Mouse (Mus musculus): ENCODE results near the gene Pxdn.

DNA sequence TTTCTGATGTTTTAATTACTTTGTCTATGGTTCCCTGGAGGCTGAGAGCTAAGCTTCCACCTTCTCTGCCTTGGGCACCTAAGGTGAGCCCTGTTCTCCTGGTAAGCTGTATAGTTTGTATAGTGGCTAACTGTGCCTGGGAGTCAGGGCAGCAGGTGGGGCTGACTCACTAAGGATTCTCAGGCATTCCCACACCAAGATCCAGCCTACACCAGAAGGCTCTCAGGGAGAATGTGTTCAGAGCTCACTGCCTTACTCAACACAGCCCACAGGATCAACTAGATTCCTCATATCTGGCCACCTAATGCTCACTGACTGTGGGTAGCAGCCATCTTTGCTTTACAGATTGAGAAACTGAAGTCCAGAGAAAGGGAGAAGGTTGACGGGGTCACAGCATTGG is 4.5 kb upstream of the Pxdn start:
- no peak for TF ChIP-seq TAL1 (IDR thresholded peaks at IDR 0.05; ENCODE audit: low read length)
- no peak for TF ChIP-seq GATA1 (IDR thresholded peaks at IDR 0.05; ENCODE audit: low read length)

Measured in erythroblast, embryonic 14.5 days (primary cell).